Mouse (Mus musculus) forebrain, embryonic 11.5 days (tissue): ENCODE measurements around the gene Gm10401. TPM values are rescaled to one million over a fixed set of nuclear protein-coding genes. Genes with fewer than 3 reads are reported as not detected.

Experiments
- ATAC-seq: fragments of 200-750 bp; cut with Nextera tagmentation; replicated peaks from 2 replicates; pipeline ENCODE4 v1.8.0; 2017; ENCODE audit warnings: moderate TSS enrichment; ENCODE audit not compliant: low FRiP score
- DNase-seq: peaks from one replicate; pipeline ENCODE4 v3.0.0-alpha.2; 2017; ENCODE audit warnings: low spot score
- H3K27ac ChIP-seq: fragments of 300-500 bp; sonication (generic); 2 replicates; pipeline ENCODE4 v1.5.1; 2014; ENCODE audit warnings: low read depth, low read length
- H3K27me3 ChIP-seq: fragments of 300-500 bp; sonication (generic); 2 replicates; pipeline ENCODE4 v1.6.1; 2014; ENCODE audit warnings: mild to moderate bottlenecking, low read length, mixed read lengths; ENCODE audit not compliant: control insufficient read depth, insufficient read depth
- H3K36me3 ChIP-seq: fragments of 300-500 bp; sonication (generic); 2 replicates; pipeline ENCODE4 v1.6.1; 2014; ENCODE audit warnings: mild to moderate bottlenecking, low read length, moderate library complexity, mixed read lengths; ENCODE audit not compliant: control insufficient read depth, insufficient read depth
- H3K4me1 ChIP-seq: fragments of 300-500 bp; sonication (generic); replicated peaks from 2 replicates; pipeline ENCODE4 v1.6.1; 2014; ENCODE audit warnings: low read length, mixed read lengths; ENCODE audit not compliant: control insufficient read depth, insufficient read depth
- H3K4me2 ChIP-seq: fragments of 300-500 bp; sonication (generic); 2 replicates; pipeline ENCODE4 v1.6.1; 2014; ENCODE audit warnings: low read depth, mild to moderate bottlenecking, low read length, moderate library complexity, mixed read lengths; ENCODE audit not compliant: severe bottlenecking
- H3K4me3 ChIP-seq: fragments of 300-500 bp; sonication (generic); 2 replicates; pipeline ENCODE4 v1.5.1; 2014; ENCODE audit warnings: low read depth, low read length
- H3K9ac ChIP-seq: fragments of 300-500 bp; sonication (generic); 2 replicates; pipeline ENCODE4 v1.6.1; 2014; ENCODE audit warnings: low read length
- H3K9me3 ChIP-seq: fragments of 300-500 bp; sonication (generic); 2 replicates; pipeline ENCODE4 v1.6.1; 2016; ENCODE audit warnings: low read length, mixed read lengths; ENCODE audit not compliant: control insufficient read depth
- WGBS: fragments of 180-500 bp; shearing (Covaris S2); extraction: QIAGEN DNeasy Blood & Tissue Kit; methylation state at CpG from one replicate; pipeline ENCODE4 v1.1.7; 2014; 5-methylcytosine and 5-hydroxymethylcytosine counted together
- polyA plus RNA-seq: library from polyadenylated mRNA; unstranded; fragments of >200 nt; fragmentation: Nextera tagmentation; extraction: Ambion mirVana; gene quantifications from 2 replicates; pipeline ENCODE4 v1.2.1, GENCODE M21; 2014

Gm10401 gene
- polyA plus RNA-seq, 1 experiment from 2014 or later, result 22.0 TPM

DNA sequence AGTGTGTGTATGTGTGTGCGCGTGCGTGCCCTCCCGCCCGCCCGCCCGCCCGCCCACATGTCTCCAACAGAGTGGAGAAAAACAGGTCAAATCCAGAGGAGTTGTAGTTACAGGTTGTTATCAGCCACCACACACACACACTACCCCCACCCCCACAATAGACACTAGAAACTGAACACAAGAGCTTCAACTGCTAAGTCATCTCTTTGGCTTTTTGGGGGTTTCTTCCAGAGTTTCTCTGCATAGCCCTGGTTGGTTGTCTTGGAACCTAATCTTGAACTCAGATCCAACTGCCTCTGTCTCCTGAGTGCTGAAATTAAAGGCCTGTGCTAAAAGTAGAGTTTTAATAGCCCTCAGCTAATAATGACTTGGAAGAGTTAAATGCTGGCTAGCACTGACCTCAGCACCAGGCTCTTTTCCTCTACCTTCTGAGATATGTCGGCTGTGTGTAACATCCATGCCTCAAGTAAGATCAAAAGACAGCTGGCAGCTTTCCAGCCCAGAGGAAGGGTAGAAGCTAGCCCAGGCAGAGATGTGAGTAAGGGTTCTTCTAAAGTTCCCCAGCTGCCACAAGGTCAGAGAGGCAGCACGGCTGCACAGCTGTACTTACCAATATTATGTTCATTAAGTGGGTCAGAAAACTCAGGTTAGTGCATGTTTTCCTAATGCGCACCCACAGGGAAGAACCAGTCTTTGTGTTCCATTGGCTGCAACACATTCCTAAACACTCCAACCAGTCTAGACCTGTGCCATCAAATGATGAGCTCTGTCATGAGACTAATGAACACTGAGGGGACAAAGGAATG lies 26.8 kb downstream of the Gm10401 start:
- Histone ChIP-seq H3K4me2 (no peak overlapping the region), H3K27me3 (no peaks in the 10 kb centered on the region), H3K4me3 (no peak overlapping the region), H3K9ac (no peak overlapping the region), H3K9me3 (no peaks in the 10 kb centered on the region), H3K27ac (no peak overlapping the region), H3K4me1 (no peaks in the 10 kb centered on the region), H3K36me3 (no peaks in the 10 kb centered on the region)
- ATAC-seq (no peak), DNase-seq (no peak)
- WGBS, result 93% methylated on average over 11 of the region's 11 CpGs

DNA sequence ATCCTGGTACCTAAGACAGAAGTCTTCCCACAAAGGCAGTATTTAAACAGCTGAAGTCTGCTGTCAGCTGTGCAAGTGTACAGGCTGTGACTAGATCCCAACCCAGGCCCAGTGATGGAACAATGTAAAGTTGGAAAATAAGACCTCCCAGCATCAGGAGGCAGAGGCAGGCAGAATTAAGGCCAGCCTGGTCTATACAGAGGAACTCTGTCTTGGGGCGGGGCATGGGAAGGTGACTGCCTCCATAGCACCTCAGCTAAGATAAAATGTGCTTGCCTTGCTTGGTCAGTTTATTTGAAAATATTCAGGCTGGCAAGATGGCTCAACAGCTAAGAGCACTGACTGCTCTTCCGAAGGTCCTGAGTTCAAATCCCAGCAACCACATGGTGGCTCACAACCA lies 27.6 kb downstream of the Gm10401 start:
- DNase-seq (no peak), ATAC-seq (no peak)
- H3K4me2 ChIP-seq, result no peak overlapping the region
- no peaks in the 10 kb centered on the region for H3K36me3 ChIP-seq
- H3K27ac ChIP-seq, result no peak overlapping the region
- no peak overlapping the region for H3K9ac ChIP-seq
- H3K27me3 ChIP-seq, result no peaks in the 10 kb centered on the region
- 98% methylated on average over 2 of the region's 2 CpGs for WGBS
- no peaks in the 10 kb centered on the region for H3K9me3 ChIP-seq
- no peak overlapping the region for H3K4me3 ChIP-seq
- no peaks in the 10 kb centered on the region for H3K4me1 ChIP-seq

DNA sequence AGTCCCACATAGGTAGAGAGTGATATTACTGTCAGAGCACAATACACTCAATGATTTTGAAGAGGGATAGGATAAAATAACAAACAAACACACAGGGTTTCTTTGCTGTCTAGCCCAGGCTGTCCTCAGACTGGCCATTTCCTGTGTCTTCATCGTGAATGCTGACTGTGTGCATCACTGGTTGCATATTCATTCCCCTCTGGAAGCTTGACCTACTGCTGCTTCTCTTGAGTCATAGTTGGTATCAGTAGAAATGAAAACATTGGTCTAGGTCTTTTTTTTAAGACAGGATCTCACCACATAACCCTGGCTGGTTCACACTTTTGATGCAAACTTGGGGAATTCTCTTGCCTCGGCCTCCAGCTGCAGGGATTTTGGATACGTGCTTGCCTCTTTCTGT lies 28.5 kb downstream of the Gm10401 start:
- Histone ChIP-seq H3K4me1 (no peaks in the 10 kb centered on the region), H3K9me3 (no peaks in the 10 kb centered on the region), H3K4me2 (no peak overlapping the region), H3K36me3 (no peaks in the 10 kb centered on the region), H3K27me3 (no peaks in the 10 kb centered on the region), H3K4me3 (no peak overlapping the region), H3K9ac (no peak overlapping the region), H3K27ac (no peak overlapping the region)
- no peak for DNase-seq
- no peak for ATAC-seq
- 93% methylated on average over 3 of the region's 3 CpGs for WGBS

DNA sequence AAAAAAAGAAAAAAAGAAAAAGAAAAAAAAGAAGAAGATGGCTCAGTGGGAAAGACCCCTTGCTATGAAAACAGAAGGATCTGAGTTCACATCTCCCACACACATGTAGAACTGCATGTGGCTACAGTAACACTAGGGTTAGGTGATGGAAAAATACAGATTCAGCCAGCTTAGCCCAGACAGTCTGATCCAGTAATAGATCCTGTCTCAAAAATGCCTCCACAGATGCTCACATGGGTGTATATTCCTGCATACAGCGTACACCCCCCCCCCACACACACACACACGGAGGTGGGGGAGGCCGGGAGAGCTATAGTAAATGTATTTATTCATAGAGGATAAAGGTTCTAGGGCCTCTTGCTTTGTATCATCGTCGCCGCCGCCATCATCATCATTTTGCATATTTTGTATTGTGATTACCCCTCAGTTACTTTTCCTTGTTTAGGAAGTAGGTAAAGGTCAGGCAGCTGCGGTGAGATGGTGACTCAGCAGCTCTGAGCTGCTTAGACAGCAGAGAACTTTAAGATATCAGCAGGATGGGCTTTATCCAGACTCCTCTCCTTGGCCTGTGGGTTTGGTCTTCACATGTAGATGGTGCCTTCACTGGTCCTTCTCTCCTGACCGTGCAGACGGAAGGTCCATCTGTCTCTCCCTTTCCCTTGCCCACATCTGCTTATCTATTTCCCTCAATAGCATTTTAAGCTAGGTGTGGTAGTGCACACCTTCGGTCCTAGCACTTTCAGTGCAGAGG lies 29.2 kb downstream of the Gm10401 start:
- H3K36me3 ChIP-seq, result no peaks in the 10 kb centered on the region
- no peaks in the 10 kb centered on the region for H3K4me1 ChIP-seq
- DNase-seq (no peak), ATAC-seq (no peak)
- WGBS, result 94% methylated on average over 11 of the region's 11 CpGs
- no peaks in the 10 kb centered on the region for H3K27me3 ChIP-seq
- H3K4me3 ChIP-seq, result no peak overlapping the region
- H3K4me2 ChIP-seq, result no peak overlapping the region
- no peak overlapping the region for H3K27ac ChIP-seq
- H3K9me3 ChIP-seq, result no peaks in the 10 kb centered on the region
- H3K9ac ChIP-seq, result no peak overlapping the region

GRCm38 (mm10) chr5:115066245-115066644 lies 31.9 kb downstream of the Gm10401 start:
- ATAC-seq, result no peak
- Histone ChIP-seq H3K4me3 (no peak overlapping the region), H3K27ac (no peak overlapping the region), H3K9me3 (no peaks in the 10 kb centered on the region), H3K9ac (no peak overlapping the region), H3K27me3 (no peaks in the 10 kb centered on the region), H3K36me3 (no peaks in the 10 kb centered on the region), H3K4me2 (no peak overlapping the region), H3K4me1 (no peaks in the 10 kb centered on the region)
- DNase-seq, result no peak
- WGBS, result 93% methylated on average over 4 of the region's 4 CpGs

GRCm38 (mm10) chr5:115063391-115063790 lies 34.7 kb downstream of the Gm10401 start:
- Histone ChIP-seq H3K27ac (no peak overlapping the region), H3K9me3 (no peaks in the 10 kb centered on the region), H3K4me1 (no peaks in the 10 kb centered on the region), H3K36me3 (no peaks in the 10 kb centered on the region), H3K4me2 (no peak overlapping the region), H3K27me3 (no peaks in the 10 kb centered on the region), H3K9ac (no peak overlapping the region), H3K4me3 (no peak overlapping the region)
- DNase-seq (no peak), ATAC-seq (no peak)
- WGBS, result 90% methylated on average over 7 of the region's 7 CpGs

DNA sequence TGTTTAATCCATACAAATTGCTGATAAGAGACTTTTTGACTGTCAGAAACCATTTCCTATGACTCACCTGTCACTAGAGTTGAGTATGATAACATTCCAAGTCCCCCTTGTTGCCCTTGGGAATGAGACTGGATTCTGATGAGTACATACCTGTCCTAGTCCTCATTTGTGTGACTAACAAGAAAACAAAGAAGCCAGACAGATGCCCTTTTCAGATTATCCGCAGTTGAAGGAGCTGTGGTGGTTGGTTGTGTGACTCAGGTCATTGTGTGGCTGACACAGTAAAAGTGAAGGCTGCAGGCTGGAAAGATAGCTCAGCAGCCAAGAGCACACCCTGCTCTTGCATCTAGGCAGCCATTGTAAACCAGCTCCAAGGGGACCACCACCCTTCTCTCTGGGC lies 35.5 kb downstream of the Gm10401 start:
- Histone ChIP-seq H3K4me1 (no peaks in the 10 kb centered on the region), H3K9ac (no peak overlapping the region), H3K4me2 (no peak overlapping the region), H3K27me3 (no peaks in the 10 kb centered on the region), H3K4me3 (no peak overlapping the region), H3K9me3 (no peaks in the 10 kb centered on the region), H3K36me3 (no peaks in the 10 kb centered on the region), H3K27ac (no peak overlapping the region)
- DNase-seq (no peak), ATAC-seq (no peak)
- WGBS, result 85% methylated on average over 1 of the region's 1 CpGs

DNA sequence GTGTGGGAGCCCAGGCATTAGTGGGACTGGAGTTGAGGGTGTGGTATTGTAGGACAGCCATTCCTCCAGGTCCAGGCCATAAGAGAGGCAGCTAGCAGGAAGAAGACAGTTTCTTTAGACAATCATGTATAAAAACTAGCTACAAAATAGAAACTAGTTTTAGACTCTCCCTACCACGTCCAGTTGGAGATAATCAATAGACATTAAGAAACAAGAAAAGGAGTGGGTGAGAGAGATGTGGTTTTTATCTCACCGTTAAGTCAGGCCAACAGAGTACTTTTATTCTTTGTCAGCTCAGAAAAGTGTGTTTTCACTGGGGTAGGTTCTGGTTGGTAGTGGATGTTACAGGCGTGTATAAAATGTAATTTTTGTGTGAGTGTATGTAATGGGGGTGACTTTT lies 37.1 kb downstream of the Gm10401 start:
- Histone ChIP-seq H3K27ac (no peak overlapping the region), H3K4me1 (no peaks in the 10 kb centered on the region), H3K36me3 (no peaks in the 10 kb centered on the region), H3K9ac (no peak overlapping the region), H3K4me2 (no peak overlapping the region), H3K9me3 (no peaks in the 10 kb centered on the region), H3K4me3 (no peak overlapping the region), H3K27me3 (no peaks in the 10 kb centered on the region)
- 89% methylated on average over 3 of the region's 3 CpGs for WGBS
- DNase-seq (no peak), ATAC-seq (no peak)
